Mouse (Mus musculus): ENCODE measurements around the gene Shd. TPM values are rescaled to one million over a fixed set of nuclear protein-coding genes. Genes with fewer than 3 reads are reported as not detected.

The Shd gene
- polyA plus RNA-seq, 1 experiment from 2014 or later: 102 TPM

GRCm38 (mm10) chr17:56023386-56023785, 53.1 kb downstream of the Shd start:
- Histone ChIP-seq H3K27ac (ENCODE audit: low read depth, low read length) (0 out of 2 replicates have a peak overlapping the region, but pooled peaks have one; percentile 3), H3K4me1 (replicated peaks; ENCODE audit: control insufficient read depth, insufficient read depth, low read length) (peaks cover 3% of the 10 kb centered on the region; the same call in 1 of the 2 replicates), H3K36me3 (ENCODE audit: control insufficient read depth, insufficient read depth, low read length) (peaks cover under 1% of the 10 kb centered on the region; the same call in 1 of the 2 replicates), H3K9ac (ENCODE audit: low read depth, low read length) (no peak overlapping the region), H3K4me2 (replicated peaks; ENCODE audit: low read depth, low read length) (no peak overlapping the region), H3K4me3 (ENCODE audit: low read depth, low read length) (no peak overlapping the region), H3K9me3 (ENCODE audit: control insufficient read depth, low read length) (no peaks in the 10 kb centered on the region), H3K27me3 (ENCODE audit: control insufficient read depth, insufficient read depth, low read length) (no peaks in the 10 kb centered on the region)
- 86% methylated on average over 5 of the region's 5 CpGs for WGBS
- DNase-seq (ENCODE audit: low spot score) (no peak), ATAC-seq (ENCODE audit: low FRiP score) (no peak)

GRCm38 (mm10) chr17:56024476-56024875, 54.2 kb downstream of the Shd start:
- Histone ChIP-seq H3K27ac (ENCODE audit: low read depth, low read length) (no peak overlapping the region), H3K9ac (ENCODE audit: low read depth, low read length) (no peak overlapping the region), H3K36me3 (ENCODE audit: control insufficient read depth, insufficient read depth, low read length) (peaks cover 1% of the 10 kb centered on the region; the same call in 1 of the 2 replicates), H3K27me3 (ENCODE audit: control insufficient read depth, insufficient read depth, low read length) (no peaks in the 10 kb centered on the region), H3K4me3 (ENCODE audit: low read depth, low read length) (no peak overlapping the region), H3K4me1 (replicated peaks; ENCODE audit: control insufficient read depth, insufficient read depth, low read length) (peaks cover 3% of the 10 kb centered on the region; the same call in 1 of the 2 replicates), H3K9me3 (ENCODE audit: control insufficient read depth, low read length) (no peaks in the 10 kb centered on the region), H3K4me2 (replicated peaks; ENCODE audit: low read depth, low read length) (no peak overlapping the region)
- no peak for DNase-seq (ENCODE audit: low spot score)
- 81% methylated on average over 2 of the region's 2 CpGs for WGBS
- no peak for ATAC-seq (ENCODE audit: low FRiP score)

GRCm38 (mm10) chr17:56024931-56025330, 54.7 kb downstream of the Shd start:
- 84% methylated on average over 5 of the region's 5 CpGs for WGBS
- no peaks in the 10 kb centered on the region for H3K27me3 ChIP-seq (ENCODE audit: control insufficient read depth, insufficient read depth, low read length)
- peaks cover 3% of the 10 kb centered on the region; the same call in 1 of the 2 replicates for H3K4me1 ChIP-seq (replicated peaks; ENCODE audit: control insufficient read depth, insufficient read depth, low read length)
- H3K36me3 ChIP-seq (ENCODE audit: control insufficient read depth, insufficient read depth, low read length): peaks cover 2% of the 10 kb centered on the region; the same call in 1 of the 2 replicates
- no peak for DNase-seq (ENCODE audit: low spot score)
- no peak overlapping the region for H3K27ac ChIP-seq (ENCODE audit: low read depth, low read length)
- ATAC-seq (ENCODE audit: low FRiP score): no peak
- H3K4me3 ChIP-seq (ENCODE audit: low read depth, low read length): no peak overlapping the region
- H3K4me2 ChIP-seq (replicated peaks; ENCODE audit: low read depth, low read length): no peak overlapping the region
- H3K9me3 ChIP-seq (ENCODE audit: control insufficient read depth, low read length): no peaks in the 10 kb centered on the region
- no peak overlapping the region for H3K9ac ChIP-seq (ENCODE audit: low read depth, low read length)

Other genes starting within 250 kb of the Shd start
- gene Adgre4, start 220.5 kb upstream of the Shd start, polyA plus RNA-seq (2014; fragmentation: Nextera tagmentation; extraction: Ambion mirVana): 0.07 and 0.14 TPM in 2 replicates
- gene Zfp119a, start 91.5 kb upstream of the Shd start, polyA plus RNA-seq (2014; fragmentation: Nextera tagmentation; extraction: Ambion mirVana): 10.0 and 12.3 TPM in 2 replicates
- gene Zfp959, start 78.4 kb upstream of the Shd start, polyA plus RNA-seq (2014; fragmentation: Nextera tagmentation; extraction: Ambion mirVana): 11.9 and 13.4 TPM in 2 replicates
- gene Zfp119b, start 21.0 kb upstream of the Shd start, polyA plus RNA-seq (2014; fragmentation: Nextera tagmentation; extraction: Ambion mirVana): 6.3 and 6.7 TPM in 2 replicates
- 2.2 and 3.1 TPM in 2 replicates for gene Ebi3, start 17.8 kb upstream of the Shd start, polyA plus RNA-seq (2014; fragmentation: Nextera tagmentation; extraction: Ambion mirVana)
- 21.3 and 22.4 TPM in 2 replicates for gene Yju2, start 11.4 kb upstream of the Shd start, polyA plus RNA-seq (2014; fragmentation: Nextera tagmentation; extraction: Ambion mirVana)
- gene Fsd1, start 16.0 kb downstream of the Shd start, polyA plus RNA-seq (2014; fragmentation: Nextera tagmentation; extraction: Ambion mirVana): 65.0 and 66.5 TPM in 2 replicates
- 5.1 and 6.3 TPM in 2 replicates for gene Stap2, start 35.1 kb downstream of the Shd start, polyA plus RNA-seq (2014; fragmentation: Nextera tagmentation; extraction: Ambion mirVana)
- 141 and 163 TPM in 2 replicates for gene Mpnd, start 35.2 kb downstream of the Shd start, polyA plus RNA-seq (2014; fragmentation: Nextera tagmentation; extraction: Ambion mirVana)
- 112 and 114 TPM in 2 replicates for gene Sh3gl1, start 66.2 kb downstream of the Shd start, polyA plus RNA-seq (2014; fragmentation: Nextera tagmentation; extraction: Ambion mirVana)
- 16.1 and 18.9 TPM in 2 replicates for gene Chaf1a, start 70.0 kb downstream of the Shd start, polyA plus RNA-seq (2014; fragmentation: Nextera tagmentation; extraction: Ambion mirVana)
- 50.6 and 51.1 TPM in 2 replicates for gene Ubxn6, start 104.6 kb downstream of the Shd start, polyA plus RNA-seq (2014; fragmentation: Nextera tagmentation; extraction: Ambion mirVana)
- gene Hdgfl2, start 109.2 kb downstream of the Shd start, polyA plus RNA-seq (2014; fragmentation: Nextera tagmentation; extraction: Ambion mirVana): 100 and 113 TPM in 2 replicates
- gene Plin4, start 139.3 kb downstream of the Shd start, polyA plus RNA-seq (2014; fragmentation: Nextera tagmentation; extraction: Ambion mirVana): 0.07 and 0.09 TPM in 2 replicates
- 0.20 and 0.28 TPM in 2 replicates for gene Plin5, start 147.1 kb downstream of the Shd start, polyA plus RNA-seq (2014; fragmentation: Nextera tagmentation; extraction: Ambion mirVana)
- gene Lrg1, start 151.5 kb downstream of the Shd start, polyA plus RNA-seq (2014; fragmentation: Nextera tagmentation; extraction: Ambion mirVana): 0.21 TPM in 1 of 2 replicates, not detected in the other
- 2.5 and 2.6 TPM in 2 replicates for gene Sema6b, start 169.9 kb downstream of the Shd start, polyA plus RNA-seq (2014; fragmentation: Nextera tagmentation; extraction: Ambion mirVana)
- 8.5 and 9.9 TPM in 2 replicates for gene Tnfaip8l1, start 192.0 kb downstream of the Shd start, polyA plus RNA-seq (2014; fragmentation: Nextera tagmentation; extraction: Ambion mirVana)
- 62.1 and 62.9 TPM in 2 replicates for gene Mydgf, start 213.5 kb downstream of the Shd start, polyA plus RNA-seq (2014; fragmentation: Nextera tagmentation; extraction: Ambion mirVana)
- 26.2 and 27.6 TPM in 2 replicates for gene Dpp9, start 248.4 kb downstream of the Shd start, polyA plus RNA-seq (2014; fragmentation: Nextera tagmentation; extraction: Ambion mirVana)